Mouse (Mus musculus) olfactory bulb, adult 2 months (tissue): ENCODE measurements around the gene 4930595D18Rik.

Experiments used
- CTCF ChIP-seq: fragments of 200-500 bp; IDR thresholded peaks from 2 replicates; pipeline ENCODE4 v1.5.1; 2012; ENCODE audit warnings: low read depth, mild to moderate bottlenecking, low read length, moderate library complexity; ENCODE audit not compliant: insufficient read depth
- POLR2A ChIP-seq: fragments of 200-500 bp; IDR thresholded peaks from 2 replicates; pipeline ENCODE4 v1.6.1; 2012; ENCODE audit warnings: mild to moderate bottlenecking, low read depth, low read length, moderate library complexity; ENCODE audit not compliant: insufficient read depth

GRCm38 (mm10) chr12:111122332-111122852 lies 61.9 kb downstream of the 4930595D18Rik start:
- no peak for TF ChIP-seq POLR2A
- no peak for TF ChIP-seq CTCF
